Mouse (Mus musculus) spleen, postnatal 14 days (tissue): Measurements from ENCODE around the gene Poc1a.

Source experiments
- DNase-seq, 2 experiments: peaks; one replicate each; pipeline ENCODE4 v3.0.0; 2021 to 2022; ENCODE audit warnings: low spot score in 2 of 2

Gene Poc1a

DNA sequence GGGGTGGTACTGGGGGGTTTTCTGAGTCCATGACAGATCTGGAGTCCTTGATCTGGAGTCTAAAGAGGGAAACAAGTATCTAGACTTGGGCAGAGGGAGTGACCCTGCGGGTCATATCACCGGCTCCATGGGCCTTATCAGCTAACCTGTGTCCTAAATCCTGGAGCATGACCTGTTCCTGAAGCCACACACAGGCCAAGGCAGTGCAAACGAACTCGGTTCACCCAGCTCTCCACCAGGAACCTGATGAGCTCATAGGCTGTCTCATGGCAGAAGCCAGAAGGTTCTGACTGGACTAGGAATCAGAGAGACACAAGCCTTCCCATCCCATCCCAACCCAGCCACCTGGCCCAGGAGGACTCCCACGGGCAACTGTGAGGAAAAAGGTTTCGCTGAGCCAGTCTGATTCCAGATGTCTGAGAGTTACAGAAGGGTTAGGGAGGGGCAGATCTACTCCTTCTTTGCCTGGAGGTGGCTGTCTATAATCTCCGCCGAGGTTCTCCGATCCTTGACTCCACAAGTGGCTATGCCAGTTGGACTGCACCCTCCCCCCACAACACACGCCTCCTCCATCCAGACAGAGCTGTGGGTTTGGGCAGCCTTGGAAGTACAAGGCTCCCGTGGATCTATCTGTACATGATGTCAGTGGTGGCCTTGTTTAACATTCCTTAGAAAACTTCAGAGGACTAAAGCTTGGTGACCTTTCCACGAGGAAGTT is 15.3 kb upstream of the Poc1a start:
- DNase-seq: no peak

DNA sequence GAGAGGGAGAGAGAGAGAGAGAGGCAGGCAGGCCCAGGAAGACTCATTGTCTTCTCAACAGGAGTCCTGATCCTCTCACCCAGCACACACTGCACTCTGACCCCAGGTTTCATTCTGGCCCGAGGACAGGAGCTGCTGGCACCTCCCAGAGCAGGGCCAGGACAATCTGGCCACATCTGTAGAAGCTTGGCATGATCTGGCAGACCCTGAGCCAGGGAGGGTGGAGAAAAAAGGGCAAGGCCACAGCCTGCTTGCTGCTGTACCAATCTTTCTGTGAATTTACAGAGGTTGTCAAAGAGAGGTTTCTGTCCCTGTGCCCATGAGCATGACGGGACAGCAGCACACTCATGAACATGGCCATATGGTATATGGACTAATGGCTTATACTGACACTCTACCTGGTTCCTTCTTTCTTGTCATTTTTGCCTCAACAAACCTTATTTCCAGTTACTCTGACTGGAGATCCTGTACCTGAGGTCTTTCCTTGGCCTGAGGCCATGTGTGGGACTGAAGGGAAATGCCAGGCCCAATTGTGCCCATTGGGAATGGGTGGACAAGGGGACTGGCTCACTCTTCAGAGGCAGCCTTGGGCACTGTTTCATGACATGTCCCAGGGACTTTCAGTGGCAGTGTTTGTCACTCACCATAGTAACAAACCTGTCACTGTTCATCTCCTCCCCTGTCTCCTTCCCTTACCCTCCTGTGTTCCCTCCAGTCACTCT is 13.8 kb upstream of the Poc1a start:
- no peak for DNase-seq

DNA sequence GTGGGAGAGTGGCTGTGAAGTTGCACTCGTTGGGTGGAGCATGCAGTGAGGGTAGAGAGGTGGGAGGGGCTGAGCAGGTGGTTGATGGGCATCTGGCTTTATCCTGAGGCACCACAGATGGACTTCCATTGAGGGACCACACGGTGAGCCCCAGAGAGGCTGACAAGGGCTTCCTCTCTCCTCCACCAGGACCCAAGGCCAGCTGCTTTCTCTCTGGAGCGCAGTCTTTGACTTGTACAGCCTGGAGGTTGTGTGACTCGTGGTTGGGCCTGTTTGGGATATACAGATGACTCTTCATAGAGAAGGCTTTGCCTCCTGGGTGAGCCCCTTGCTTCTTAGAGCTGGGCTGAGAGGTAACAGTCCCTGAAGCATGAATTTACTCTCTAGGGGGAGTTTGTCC is 12.4 kb upstream of the Poc1a start:
- no peak for DNase-seq

DNA sequence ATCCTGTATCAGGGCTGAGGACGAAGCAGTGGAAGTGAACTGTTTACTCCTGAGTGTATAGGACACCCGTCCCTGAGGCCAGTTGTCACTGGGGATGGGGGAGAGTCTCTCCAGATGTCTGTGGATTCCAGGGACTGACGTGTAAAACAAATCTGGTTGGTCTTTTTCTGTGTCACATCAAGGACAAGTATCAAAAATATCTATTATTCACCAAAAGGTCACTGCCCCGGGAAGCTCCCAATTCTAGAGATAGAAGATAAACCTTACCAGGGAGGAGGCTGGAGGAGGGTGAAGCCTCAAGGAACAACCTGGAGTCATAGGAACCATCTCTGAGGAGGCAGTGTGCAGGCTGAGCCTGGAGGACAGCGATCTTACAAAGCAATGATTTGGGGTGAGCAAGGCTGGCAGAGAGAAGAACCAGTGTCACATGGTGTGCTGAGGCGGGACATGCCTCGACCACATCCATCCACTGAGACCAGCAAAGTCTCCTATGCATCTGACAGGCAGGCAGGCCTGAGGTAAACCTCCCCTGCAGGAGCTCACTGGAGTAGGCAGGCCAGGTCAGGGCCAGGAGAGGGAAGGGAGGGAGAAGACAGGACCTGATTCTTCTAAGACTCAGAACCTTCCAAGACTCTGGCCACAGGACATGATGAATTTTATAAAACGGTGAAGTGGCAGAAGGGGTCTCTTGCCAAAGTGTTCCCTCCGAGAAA is 11.6 kb upstream of the Poc1a start:
- no peak for DNase-seq

DNA sequence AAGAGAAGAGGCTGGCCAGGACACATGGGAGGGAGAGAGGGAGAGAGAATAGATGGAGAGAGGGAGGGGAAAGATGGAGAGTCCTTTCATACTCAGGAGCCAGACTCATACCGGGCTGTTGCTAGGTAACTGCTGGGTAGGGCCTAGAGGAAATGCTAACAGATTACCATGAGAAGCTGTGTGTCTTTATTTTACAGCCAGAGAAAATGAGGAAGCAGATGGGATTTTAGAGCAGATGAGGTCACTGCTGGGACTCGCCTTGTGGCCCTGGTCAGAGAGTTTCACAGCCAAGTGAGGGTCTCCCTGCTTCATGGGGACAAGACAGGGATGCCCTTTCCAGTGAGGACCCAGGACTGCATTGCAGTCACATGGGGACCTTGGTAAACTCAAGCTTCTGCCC is 11.0 kb upstream of the Poc1a start:
- DNase-seq: no peak

DNA sequence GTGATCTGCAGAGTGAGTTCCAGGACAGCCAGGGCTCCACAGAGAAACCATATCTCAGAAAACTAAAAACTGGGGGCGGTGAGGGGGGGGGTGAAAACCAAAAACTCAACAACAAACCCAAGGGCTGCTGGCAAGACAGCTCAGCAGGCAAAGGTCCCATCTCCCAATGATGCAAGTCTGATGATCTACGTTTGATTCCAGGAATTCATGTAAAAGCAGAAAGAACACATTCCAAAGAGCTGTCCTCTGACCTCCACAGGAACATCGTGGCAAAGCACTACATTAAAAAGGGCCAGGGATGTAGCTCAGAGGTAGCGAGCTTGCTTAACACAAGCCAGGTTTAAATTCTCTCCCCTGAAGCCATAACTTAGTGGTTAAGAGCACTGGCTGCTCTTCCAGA is 10.2 kb upstream of the Poc1a start:
- DNase-seq: no peak

DNA sequence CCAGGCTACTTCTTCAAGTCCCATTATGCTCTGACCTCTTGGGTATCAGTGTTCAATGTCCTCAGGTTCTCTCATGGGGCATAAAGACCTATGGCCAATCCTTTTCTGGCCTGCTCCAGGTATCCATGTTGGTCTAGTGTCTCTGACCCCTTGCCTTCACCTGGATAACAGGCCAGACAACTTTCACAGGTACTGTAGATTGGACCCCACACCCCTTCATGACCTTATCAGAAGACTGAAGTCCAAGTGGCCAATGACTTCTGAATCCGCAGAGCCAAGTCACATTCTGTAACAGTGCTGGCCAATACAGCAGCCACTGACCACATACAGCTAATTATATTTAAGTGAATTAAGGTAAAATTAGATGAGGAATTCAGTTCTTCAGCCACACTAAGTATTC is 8.6 kb upstream of the Poc1a start:
- no peak for DNase-seq

DNA sequence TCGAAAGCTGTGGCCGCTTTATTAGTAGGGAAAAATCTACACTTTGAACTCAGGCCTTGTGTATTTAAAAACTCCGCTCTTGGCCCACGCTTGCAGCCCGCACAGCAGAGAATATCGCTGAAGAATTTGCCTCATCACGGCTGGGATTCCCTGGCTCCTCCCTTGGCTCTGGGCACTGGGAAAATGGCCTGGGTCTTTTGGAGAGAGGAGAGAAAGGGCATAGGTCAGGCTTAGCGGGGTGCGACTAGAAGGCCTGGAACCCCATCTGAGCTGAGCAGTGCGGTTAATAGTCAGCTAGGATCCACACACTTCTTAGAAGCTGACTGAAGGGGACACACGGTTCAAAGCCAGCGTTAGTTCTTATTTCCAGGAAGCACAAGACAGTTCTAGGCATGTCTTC is 7.6 kb upstream of the Poc1a start:
- DNase-seq: no peak

DNA sequence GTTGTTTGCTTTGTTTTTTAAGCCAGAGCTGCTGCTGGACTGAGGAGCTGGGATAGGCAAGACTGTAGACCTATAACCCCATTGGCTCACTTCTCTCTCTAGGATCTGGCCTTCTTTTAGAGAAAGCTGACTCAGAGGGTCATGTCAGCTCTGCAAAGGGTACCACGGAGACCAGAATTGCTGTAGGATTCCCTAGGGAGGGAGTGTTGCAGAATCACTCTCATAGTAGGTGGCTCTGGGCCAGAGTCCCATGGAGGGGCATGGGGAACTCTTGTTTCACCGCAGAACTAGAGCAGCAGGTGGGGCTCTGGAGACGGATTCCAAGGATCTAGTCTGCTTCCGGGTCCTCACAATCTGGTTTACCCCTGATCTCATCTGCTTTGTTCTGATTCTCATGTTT is 7.1 kb upstream of the Poc1a start:
- DNase-seq: no peak

DNA sequence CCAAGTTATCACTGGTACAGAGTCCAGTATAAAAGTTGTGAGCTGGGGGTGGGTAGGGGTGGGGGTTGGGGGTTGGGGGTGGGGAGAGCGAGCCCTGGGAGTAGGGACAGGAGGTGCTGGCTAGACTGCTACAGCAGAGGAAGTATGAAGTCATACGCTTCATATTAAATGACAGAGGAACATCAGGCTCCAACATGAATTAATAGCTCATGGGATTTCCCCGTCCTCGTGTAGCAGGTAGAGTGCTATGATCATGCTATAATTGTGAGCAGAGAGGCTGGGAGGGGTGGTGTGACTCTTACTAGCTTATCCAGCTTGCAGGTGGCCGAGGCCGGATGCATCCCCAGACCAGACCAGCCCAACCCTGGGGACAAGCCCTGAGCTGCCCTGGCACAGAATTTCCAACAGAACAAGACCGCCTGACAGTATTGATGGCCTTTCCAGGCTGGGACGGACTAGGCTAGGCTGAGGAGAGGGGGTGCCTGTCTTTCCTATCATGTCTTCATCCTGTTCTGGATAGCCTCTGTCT is 6.1 kb upstream of the Poc1a start:
- DNase-seq: no peak

DNA sequence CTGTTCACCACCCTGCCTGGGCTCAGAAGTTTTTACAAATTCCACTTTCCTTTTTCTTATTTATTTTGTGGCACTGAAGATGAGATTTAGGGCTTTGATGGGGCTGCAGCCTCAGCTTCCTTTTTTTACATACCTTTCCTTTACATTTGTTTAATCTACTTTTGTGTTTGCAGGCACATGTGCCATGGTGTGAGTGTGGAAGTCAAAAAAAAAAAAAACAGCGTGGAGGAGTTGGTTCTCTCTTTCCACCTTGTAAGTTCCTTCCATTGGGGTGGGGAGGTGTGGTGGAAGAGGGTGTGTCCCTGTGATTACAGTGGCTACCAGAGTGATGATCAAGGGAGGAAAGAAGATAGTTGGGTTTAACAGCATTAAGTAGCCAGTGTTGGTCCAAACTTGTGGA is 5.1 kb upstream of the Poc1a start:
- no peak for DNase-seq

DNA sequence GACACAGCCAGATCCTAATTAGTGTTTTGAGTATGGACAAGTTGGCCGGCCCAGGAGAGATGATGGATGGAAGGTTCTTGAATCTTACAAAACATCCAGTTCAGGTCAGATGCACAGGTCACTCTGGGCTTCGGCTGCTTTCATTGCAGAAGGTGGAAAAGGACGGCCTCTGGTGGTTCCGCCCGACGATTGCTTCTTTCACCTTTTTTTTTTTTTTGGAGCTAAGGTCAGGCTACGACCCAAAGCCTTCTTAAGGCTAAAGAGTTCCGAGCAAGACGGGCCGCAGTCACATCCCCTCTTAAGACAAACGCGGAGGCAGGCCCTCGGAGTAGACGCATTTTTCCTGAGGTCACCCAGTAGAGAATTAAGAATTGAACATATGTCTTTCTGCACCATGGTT is 475 bp upstream of the Poc1a start:
- DNase-seq: peak in 1 of 2 experiments; percentile 40

DNA sequence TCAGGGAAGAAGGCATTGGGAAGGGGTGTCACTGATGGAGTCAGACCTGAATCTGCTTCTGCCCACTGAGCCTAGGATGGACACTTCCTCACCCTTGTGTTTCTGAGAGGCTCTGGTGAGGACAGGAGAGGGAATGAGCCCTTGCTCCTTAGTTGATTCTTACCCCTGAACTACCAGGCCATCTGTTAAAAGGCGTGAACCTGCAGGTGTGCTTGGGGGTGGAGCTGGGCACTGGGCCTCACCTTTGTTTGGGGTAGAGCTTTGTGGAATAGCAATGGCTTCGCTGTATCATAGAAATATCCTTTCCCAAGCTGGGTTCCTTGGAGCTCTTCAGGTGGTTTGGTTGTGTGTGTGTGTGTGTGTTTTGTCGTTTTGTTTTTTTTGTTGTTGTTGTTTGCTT is 1.2 kb downstream of the Poc1a start:
- no peak for DNase-seq

DNA sequence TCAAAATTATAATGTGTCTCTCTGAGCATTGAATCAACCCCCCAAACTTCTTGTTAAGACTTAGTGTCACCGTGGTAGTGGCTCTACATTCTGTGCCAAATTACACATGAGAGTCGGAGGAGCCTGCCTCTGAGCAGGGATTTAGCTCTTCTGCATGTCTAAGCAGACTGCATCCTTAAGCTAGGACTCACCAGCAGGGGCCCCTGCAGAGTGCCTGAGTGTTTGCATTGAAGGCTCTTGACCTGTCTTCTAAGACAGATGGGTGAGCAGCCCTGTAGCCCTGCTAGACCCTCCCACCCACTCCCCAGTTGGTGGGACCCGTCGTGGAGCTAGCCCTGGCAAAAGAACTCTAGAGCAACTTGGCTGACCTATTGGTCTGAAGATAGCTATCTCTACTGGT is 6.3 kb downstream of the Poc1a start:
- no peak for DNase-seq

DNA sequence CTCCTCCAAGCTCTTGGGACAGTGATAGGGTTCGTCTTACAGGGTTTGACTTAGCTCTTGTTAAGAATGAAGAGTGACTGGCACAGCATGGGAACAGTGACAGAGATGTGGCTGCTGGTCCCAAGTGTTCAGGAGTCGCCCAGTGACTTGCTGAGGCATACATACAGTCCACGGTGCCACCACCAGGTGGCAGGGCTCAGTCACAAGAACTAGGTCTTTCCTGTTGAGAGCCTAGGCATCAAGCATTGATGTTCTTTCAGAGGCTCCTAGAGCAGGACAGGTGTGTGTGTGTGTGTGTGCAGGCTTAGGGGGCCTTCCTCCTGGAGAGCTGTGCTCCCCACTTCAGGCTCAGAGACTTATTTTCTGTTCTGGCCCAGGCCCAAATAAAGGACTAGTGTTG is 8.0 kb downstream of the Poc1a start:
- peak; percentile 43 to 68 for DNase-seq

DNA sequence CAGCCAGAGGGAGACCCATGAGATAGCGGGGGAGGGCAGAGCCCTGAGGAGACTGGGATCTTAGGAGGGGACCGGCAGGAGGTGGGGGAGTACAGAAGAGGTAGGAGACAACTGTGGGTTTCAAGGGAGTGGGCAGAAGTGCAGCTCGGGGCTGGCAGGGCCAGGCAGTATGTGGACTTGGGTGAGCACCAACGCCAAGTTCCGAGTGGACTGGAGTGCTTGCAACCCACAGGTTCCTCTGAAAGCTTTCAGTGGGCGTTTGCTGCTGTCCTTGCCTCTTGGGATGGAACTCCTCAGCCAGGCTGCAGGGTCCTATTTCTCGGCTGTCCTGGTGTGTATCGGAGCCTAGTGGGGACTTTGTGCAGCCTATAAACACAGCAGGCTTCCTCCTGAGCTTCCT is 9.0 kb downstream of the Poc1a start:
- DNase-seq: no peak

DNA sequence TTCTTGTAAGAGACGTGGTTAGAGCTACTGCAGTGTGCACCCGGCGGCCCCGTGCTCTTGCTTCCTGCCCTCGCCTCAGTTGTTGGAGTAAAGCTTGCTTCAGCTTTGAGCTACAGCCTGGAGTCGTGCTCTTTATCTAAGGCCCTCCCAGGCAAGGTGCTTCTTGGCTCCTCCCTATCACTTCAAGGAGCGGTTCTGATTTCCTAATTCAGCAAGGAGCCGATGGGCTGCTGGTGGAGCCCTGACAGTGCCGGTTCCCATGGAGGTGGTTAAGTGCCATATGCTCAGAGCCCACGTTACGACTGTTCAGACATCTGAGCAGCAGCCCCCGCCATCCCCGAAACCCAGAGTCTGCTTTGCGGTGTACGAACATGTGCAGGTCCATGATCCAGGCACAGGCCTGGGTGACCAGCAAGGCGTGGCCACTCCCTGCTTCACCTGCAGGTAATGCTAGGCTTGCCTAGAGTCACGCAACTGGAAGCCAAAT is 9.8 kb downstream of the Poc1a start:
- DNase-seq: no peak

DNA sequence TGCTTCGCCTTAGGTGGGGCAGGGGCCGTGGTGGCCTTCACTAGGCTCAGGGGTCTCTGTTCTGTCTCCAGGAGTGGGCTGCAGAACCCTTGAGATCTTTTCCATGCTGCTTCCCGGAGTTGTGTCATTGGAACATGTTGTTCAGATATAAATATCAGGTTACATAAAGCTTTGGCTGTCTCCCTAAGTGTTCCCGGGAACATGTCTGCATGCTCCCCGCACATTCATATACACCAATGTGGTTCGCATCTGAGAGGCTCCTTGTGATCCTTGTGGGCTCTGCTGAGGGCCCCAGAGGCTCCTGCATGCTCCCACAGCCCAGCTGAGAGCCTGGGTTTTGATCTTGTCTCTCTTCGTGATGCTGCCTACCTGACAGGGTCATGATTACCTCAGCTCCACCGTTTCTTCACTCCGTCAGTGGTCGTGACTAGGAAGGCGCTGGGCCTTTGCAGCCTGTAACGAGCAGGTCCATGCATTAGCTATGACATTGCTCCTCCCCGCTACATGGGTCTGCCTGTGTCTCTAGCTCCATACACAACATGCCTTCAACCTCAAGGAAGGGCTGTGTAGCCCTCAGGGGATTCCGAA is 12.8 kb downstream of the Poc1a start:
- no peak for DNase-seq

DNA sequence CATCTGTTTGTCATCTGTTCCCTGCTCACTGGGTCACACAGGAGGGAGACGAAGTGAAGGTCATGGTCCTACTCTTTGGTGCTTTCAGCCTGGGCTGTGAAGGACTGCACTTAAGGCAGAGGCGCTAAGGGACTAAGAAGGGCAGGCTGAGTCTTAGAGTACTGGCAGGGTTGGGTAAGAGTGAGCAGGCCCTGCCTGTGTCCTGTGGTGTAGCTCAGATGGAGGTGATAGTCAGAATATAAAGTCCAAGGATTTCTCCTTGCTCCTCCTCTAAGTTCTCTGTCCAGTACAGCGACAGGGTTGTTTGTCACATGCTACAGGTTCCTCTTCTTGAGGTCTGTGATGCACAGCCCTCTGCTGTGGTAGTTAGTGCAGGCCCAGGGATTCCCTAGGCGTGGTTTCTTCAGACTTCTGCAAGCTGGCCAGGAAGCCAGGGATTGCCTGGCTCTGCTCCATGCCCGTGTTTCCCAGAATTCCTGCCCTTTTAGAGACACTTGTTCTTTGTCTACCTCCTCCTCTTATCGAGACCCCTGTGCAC is 15.8 kb downstream of the Poc1a start:
- DNase-seq: no peak

DNA sequence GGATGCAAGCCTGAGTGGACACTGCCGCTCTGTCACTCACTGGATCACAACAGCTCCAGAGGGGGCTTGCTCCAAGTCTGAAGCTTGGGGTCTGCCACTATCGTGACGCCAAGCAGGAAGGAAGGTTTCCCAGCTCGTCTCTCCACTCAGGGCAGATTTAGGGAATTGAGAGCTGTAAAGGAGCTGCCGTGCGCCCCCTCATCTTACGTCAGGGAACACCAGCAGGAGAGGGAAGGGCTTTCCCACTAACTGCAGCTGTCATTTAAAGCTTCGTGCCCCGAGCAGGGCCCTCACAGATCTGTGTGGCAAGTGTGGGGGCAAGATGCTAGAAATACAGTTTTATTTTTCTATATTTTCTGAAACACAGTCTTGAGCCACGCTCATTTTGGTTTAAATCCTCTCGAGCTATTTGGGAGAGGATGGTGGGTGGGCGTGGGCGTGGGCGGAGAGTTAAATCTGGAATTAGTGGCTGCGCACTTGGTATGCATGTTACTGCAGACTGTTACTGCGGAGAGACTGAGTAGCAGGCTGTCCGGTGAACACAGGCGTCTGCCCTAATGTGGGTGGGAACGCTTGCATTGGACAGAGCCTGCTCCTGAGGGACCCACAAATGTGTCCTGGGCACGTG is 19.4 kb downstream of the Poc1a start:
- DNase-seq: no peak

DNA sequence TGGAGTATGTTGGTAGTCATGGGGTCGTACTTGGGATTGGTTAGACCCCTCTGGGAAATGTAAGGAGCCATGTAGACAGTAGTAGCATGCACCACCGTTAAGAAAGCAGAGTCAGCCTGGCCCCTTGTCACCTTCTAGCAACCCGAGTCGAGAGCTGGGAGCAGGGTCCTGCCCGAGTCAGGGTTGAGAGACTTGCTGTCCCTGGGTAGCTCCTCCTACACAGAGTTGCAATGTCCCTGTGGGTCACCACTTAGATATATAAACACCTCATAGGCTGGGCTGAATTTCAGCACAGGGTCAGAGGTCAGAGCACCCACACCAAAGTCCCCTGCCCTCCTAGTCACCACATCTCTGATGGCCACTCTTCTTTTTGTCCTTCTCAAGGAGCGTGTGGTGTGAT is 20.1 kb downstream of the Poc1a start:
- no peak for DNase-seq
